Comparison of ENCODE assay signal across 19 mouse cellular contexts in the genomic region with DNA sequence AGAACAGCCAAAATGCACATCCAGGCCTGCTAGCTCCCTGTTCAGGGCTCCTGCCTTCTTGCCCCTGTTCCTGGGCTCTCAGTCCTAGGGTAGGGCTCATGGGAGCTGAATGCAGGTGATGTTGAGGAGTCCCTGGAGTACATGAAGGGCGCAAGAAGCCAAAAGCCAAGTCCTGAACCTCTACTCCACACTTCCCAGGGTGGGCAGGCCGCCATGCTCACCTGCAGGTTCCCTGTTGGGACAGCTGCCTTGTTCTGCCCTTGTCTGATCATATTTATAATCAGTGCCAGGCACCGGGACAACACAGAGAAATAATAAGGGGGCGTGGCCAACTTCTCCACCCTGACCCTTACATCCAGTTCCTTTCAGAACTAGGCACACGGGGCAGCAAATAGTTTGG. TPM values are rescaled to one million over a fixed set of nuclear protein-coding genes. Genes with fewer than 3 reads are reported as not detected.
A peak's percentile ranks its signal among the peaks of the same experiment; 100 is the strongest.
DNase-seq lines count a peak whose midpoint lies in the region; ATAC-seq and TF ChIP-seq lines count a peak whose summit lies in the region.
"Had no signal": no experiment of that assay in that cellular context is flagged by ENCODE, and none has a peak within 500 bp of the region (broad histone marks: within the 10 kb centered on the region; RNA-seq: fewer than 3 reads in every experiment).

No protein-coding gene starts in this region.

- peaks cover 7% of the 10 kb centered on the region; the same call in 1 of the 2 replicates for H3K36me3 ChIP-seq in hindbrain, embryonic 13.5 days
- no peaks in the 10 kb centered on the region for H3K36me3 ChIP-seq in hindbrain, embryonic 16.5 days (ENCODE audit: control insufficient read depth, insufficient read depth, low read length)
- H3K36me3 ChIP-seq in testis, adult 2 months (ENCODE audit: control insufficient read depth, insufficient read depth, low read length), result no peaks in the 10 kb centered on the region
- no peaks in the 10 kb centered on the region for H3K36me3 ChIP-seq in midbrain, embryonic 13.5 days
- H3K36me3 ChIP-seq: stomach, embryonic 15.5 days had no signal

- no peak overlapping the region for H3K4me2 ChIP-seq in hindbrain, embryonic 13.5 days
- no peak overlapping the region for H3K4me2 ChIP-seq in hindbrain, embryonic 16.5 days (ENCODE audit: low read length)
- no peak overlapping the region for H3K4me2 ChIP-seq in midbrain, embryonic 13.5 days (replicated peaks)
- H3K4me2 ChIP-seq: heart, embryonic 11.5 days; stomach, embryonic 15.5 days had no signal

- peaks cover 100% of the 10 kb centered on the region for H3K4me1 ChIP-seq in hindbrain, embryonic 13.5 days (replicated peaks)
- peaks cover 92% of the 10 kb centered on the region for H3K4me1 ChIP-seq in hindbrain, embryonic 16.5 days (ENCODE audit: control insufficient read depth, insufficient read depth, low read depth, low read length)
- peaks cover 2% of the 10 kb centered on the region for H3K4me1 ChIP-seq in testis, adult 2 months (ENCODE audit: control insufficient read depth, insufficient read depth, low read length)
- peaks cover 100% of the 10 kb centered on the region for H3K4me1 ChIP-seq in midbrain, embryonic 13.5 days (replicated peaks)

- no peak for DNase-seq in testis, postnatal 14 days (ENCODE audit: low spot score)
- no peak for DNase-seq in gastrocnemius, postnatal 14 days
- DNase-seq in heart, postnatal 25 days (ENCODE audit: low spot score), result no peak
- DNase-seq: adrenal gland, adult 2 months; cerebellum, adult 11 months; gastrocnemius, postnatal 10 days; heart, adult 11 months; kidney, postnatal 25 days; lung, adult 2 months; lung, postnatal 14 days had no signal

- H3K27me3 ChIP-seq in hindbrain, embryonic 13.5 days, result no peaks in the 10 kb centered on the region
- no peaks in the 10 kb centered on the region for H3K27me3 ChIP-seq in hindbrain, embryonic 16.5 days (replicated peaks; ENCODE audit: control insufficient read depth, insufficient read depth, low read length)
- H3K27me3 ChIP-seq in testis, adult 2 months (ENCODE audit: control insufficient read depth, insufficient read depth, low read length), result no peaks in the 10 kb centered on the region
- H3K27me3 ChIP-seq in midbrain, embryonic 13.5 days, result no peaks in the 10 kb centered on the region
- H3K27me3 ChIP-seq: megakaryocyte, embryonic 14.5 days; stomach, embryonic 15.5 days had no signal

- no peak overlapping the region for H3K4me3 ChIP-seq in hindbrain, embryonic 13.5 days
- H3K4me3 ChIP-seq in hindbrain, embryonic 16.5 days (ENCODE audit: low read length), result no peak overlapping the region
- H3K4me3 ChIP-seq in testis, adult 2 months (ENCODE audit: control insufficient read depth, low read depth, low read length), result peak overlapping the region; percentile 77
- H3K4me3 ChIP-seq in midbrain, embryonic 13.5 days (replicated peaks), result no peak overlapping the region
- H3K4me3 ChIP-seq: layer of hippocampus, adult 2 months; megakaryocyte, embryonic 14.5 days; stomach, embryonic 15.5 days had no signal

- ATAC-seq in hindbrain, embryonic 13.5 days (ENCODE audit: low FRiP score), result no peak
- ATAC-seq in hindbrain, embryonic 16.5 days, result no peak
- no peak for ATAC-seq in midbrain, embryonic 13.5 days
- ATAC-seq: intestine, postnatal 0 days had no signal

- intact Hi-C loops in gastrocnemius, postnatal 14 days (cut with DNase I; ENCODE audit: low total_unique reads), result no loop called here
- intact Hi-C loops in heart, postnatal 25 days (cut with DNase I), result no loop called here

- 75% methylated on average over 5 of the region's 5 CpGs for WGBS in hindbrain, embryonic 13.5 days
- 69% methylated on average over 5 of the region's 5 CpGs for WGBS in hindbrain, embryonic 16.5 days
- 80% methylated on average over 5 of the region's 5 CpGs for WGBS in midbrain, embryonic 13.5 days

- H3K9ac ChIP-seq in hindbrain, embryonic 13.5 days, result peak overlapping the region; percentile 39; the same call in 1 of the 2 replicates
- H3K9ac ChIP-seq in hindbrain, embryonic 16.5 days (ENCODE audit: low read depth, low read length), result no peak overlapping the region
- no peak overlapping the region; the same call in 1 of the 2 replicates for H3K9ac ChIP-seq in midbrain, embryonic 13.5 days (replicated peaks)
- H3K9ac ChIP-seq: stomach, embryonic 15.5 days had no signal

- TF ChIP-seq POLR2A in testis, adult 2 months (IDR thresholded peaks at IDR 0.05; ENCODE audit: control insufficient read depth, low read depth, low read length), result no peak

- H3K27ac ChIP-seq in hindbrain, embryonic 13.5 days, result peak overlapping the region; percentile 95
- no peak overlapping the region; the same call in 1 of the 2 replicates for H3K27ac ChIP-seq in hindbrain, embryonic 16.5 days (ENCODE audit: low read depth, low read length)
- H3K27ac ChIP-seq in testis, adult 2 months (ENCODE audit: control insufficient read depth, insufficient read depth, low read depth, low read length), result no peak overlapping the region
- peak overlapping the region; percentile 95; the same call in 1 of the 2 replicates for H3K27ac ChIP-seq in midbrain, embryonic 13.5 days
- H3K27ac ChIP-seq: layer of hippocampus, adult 2 months; stomach, embryonic 15.5 days had no signal

- H3K9me3 ChIP-seq in hindbrain, embryonic 13.5 days, result no peaks in the 10 kb centered on the region
- H3K9me3 ChIP-seq in hindbrain, embryonic 16.5 days (ENCODE audit: control insufficient read depth, low read length), result no peaks in the 10 kb centered on the region
- no peaks in the 10 kb centered on the region for H3K9me3 ChIP-seq in midbrain, embryonic 13.5 days
- H3K9me3 ChIP-seq: megakaryocyte, embryonic 14.5 days; stomach, embryonic 15.5 days had no signal

- TF ChIP-seq CTCF in testis, adult 2 months (IDR thresholded peaks at IDR 0.05; ENCODE audit: control insufficient read depth, insufficient read depth, insufficient replicate concordance, low read depth, low read length), result no peak

RNA-seq across cellular contexts. Expression of a gene that starts 31.5 kb away (rescaled TPM):
- polyA plus RNA-seq in hindbrain, embryonic 13.5 days (2015; fragmentation: Nextera tagmentation; extraction: Ambion mirVana), result 38.4 and 41.7 TPM in 2 replicates
- 23.8 and 34.7 TPM in 2 replicates for polyA plus RNA-seq in hindbrain, embryonic 16.5 days (2015; fragmentation: Nextera tagmentation; extraction: Ambion mirVana)
- 87.5 and 89.2 TPM in 2 replicates for polyA plus RNA-seq in testis, adult 2 months (2012; rRNA removed)
- 39.2 and 50.0 TPM in 2 replicates for polyA plus RNA-seq in midbrain, embryonic 13.5 days (2015; fragmentation: Nextera tagmentation; extraction: Ambion mirVana)
- total RNA-seq in gastrocnemius, postnatal 14 days (2021), result under 1 TPM; 0.25 to 0.51 TPM
- 1 to 10 TPM in 1 of 2 experiments, under 1 TPM in 1; 0.75 to 1.6 TPM for total RNA-seq in heart, postnatal 25 days (2021)

RNA-seq across cellular contexts. Expression of a gene that starts 46.0 kb away (rescaled TPM):
- polyA plus RNA-seq in hindbrain, embryonic 13.5 days (2015; fragmentation: Nextera tagmentation; extraction: Ambion mirVana), result 135 and 137 TPM in 2 replicates
- 87.7 and 88.8 TPM in 2 replicates for polyA plus RNA-seq in hindbrain, embryonic 16.5 days (2015; fragmentation: Nextera tagmentation; extraction: Ambion mirVana)
- polyA plus RNA-seq in testis, adult 2 months (2012; rRNA removed), result 27.1 and 28.4 TPM in 2 replicates
- polyA plus RNA-seq in midbrain, embryonic 13.5 days (2015; fragmentation: Nextera tagmentation; extraction: Ambion mirVana), result 167 and 169 TPM in 2 replicates
- 10 to 100 TPM; 25.9 to 33.0 TPM for total RNA-seq in gastrocnemius, postnatal 14 days (2021)
- total RNA-seq in heart, postnatal 25 days (2021), result 10 to 100 TPM; 42.2 to 47.8 TPM

RNA-seq across cellular contexts. Expression of a gene that starts 56.1 kb away (rescaled TPM):
- polyA plus RNA-seq in hindbrain, embryonic 13.5 days (2015; fragmentation: Nextera tagmentation; extraction: Ambion mirVana), result 93.7 and 93.8 TPM in 2 replicates
- 95.5 and 98.6 TPM in 2 replicates for polyA plus RNA-seq in hindbrain, embryonic 16.5 days (2015; fragmentation: Nextera tagmentation; extraction: Ambion mirVana)
- 63.4 and 77.6 TPM in 2 replicates for polyA plus RNA-seq in testis, adult 2 months (2012; rRNA removed)
- 106 and 108 TPM in 2 replicates for polyA plus RNA-seq in midbrain, embryonic 13.5 days (2015; fragmentation: Nextera tagmentation; extraction: Ambion mirVana)
- 10 to 100 TPM; 52.8 to 60.5 TPM for total RNA-seq in gastrocnemius, postnatal 14 days (2021)
- 10 to 100 TPM; 52.3 to 57.1 TPM for total RNA-seq in heart, postnatal 25 days (2021)

Comparison
In these comparisons a context has a peak if more than half of its experiments do, and no peak if none do; other contexts are left out.
1. H3K27ac ChIP-seq: peak in hindbrain, embryonic 13.5 days (single experiment) and midbrain, embryonic 13.5 days (single experiment); none in hindbrain, embryonic 16.5 days (single experiment) and testis, adult 2 months (single experiment).